Mouse (Mus musculus) G1E (cell line): Measurements from ENCODE around the gene Gm16181.
A peak's percentile ranks its signal among the peaks of the same experiment; 100 is the strongest.

Experiments used
- CTCF ChIP-seq: IDR thresholded peaks from 2 replicates; pipeline ENCODE4 v1.5.1; 2012; ENCODE audit warnings: low read depth, low read length, inconsistent platforms, mixed read lengths
- GATA1 ChIP-seq: IDR thresholded peaks from 2 replicates; pipeline ENCODE4 v1.6.1; 2012; ENCODE audit warnings: borderline replicate concordance, low read length, inconsistent platforms, mixed read lengths
- GATA2 ChIP-seq: IDR thresholded peaks from 2 replicates; pipeline ENCODE4 v1.6.1; 2012; ENCODE audit warnings: low read depth, low read length, inconsistent platforms, borderline replicate concordance
- POLR2AphosphoS5 ChIP-seq: IDR thresholded peaks from 2 replicates; pipeline ENCODE4 v1.6.1; 2012; ENCODE audit warnings: low read depth, low read length, inconsistent platforms; ENCODE audit not compliant: insufficient replicate concordance
- TAL1 ChIP-seq: conservative IDR thresholded peaks from 2 replicates; pipeline ENCODE4 v1.6.1; 2012; ENCODE audit warnings: low read depth, low read length, inconsistent platforms, mixed read lengths

DNA sequence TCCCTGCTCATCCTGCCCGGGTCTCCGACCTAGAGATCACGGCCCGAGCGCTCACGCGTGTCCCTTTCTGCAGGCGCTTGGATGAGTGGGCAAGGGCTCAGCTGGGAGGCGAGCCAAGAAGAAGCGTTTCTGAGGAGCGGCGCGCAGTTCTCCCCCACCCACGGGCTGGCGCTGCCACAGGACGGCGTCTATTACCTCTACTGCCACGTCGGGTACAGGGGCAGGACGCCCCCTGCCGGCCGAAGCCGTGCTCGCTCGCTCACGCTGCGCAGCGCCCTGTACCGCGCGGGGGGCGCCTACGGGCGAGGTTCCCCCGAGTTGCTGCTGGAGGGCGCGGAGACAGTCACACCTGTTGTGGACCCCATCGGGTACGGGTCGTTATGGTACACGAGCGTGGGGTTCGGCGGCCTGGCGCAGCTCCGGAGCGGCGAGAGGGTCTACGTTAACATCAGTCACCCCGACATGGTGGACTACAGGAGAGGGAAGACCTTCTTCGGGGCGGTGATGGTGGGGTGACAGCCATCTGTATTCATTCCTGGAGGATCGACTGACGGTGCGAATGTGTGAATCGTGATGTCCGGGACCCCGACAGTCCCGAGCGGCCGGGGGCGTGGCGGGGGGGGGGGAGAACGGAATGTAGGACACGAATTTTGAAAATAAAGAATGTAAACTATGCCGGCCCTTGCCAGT is 24.9 kb upstream of the Gm16181 start:
- peak; percentile 74 for TF ChIP-seq CTCF
- TF ChIP-seq GATA1 = no peak
- TF ChIP-seq GATA2 = no peak
- TF ChIP-seq TAL1 = no peak
- TF ChIP-seq POLR2AphosphoS5 = no peak
